Mouse (Mus musculus) forelimb bud, embryonic 11.5 days (tissue): Measurements from ENCODE around the gene Cldn7.

Experiments used
- DNase-seq: peaks from one replicate; pipeline ENCODE4 v3.0.0-alpha.2; 2012; ENCODE audit warnings: low read depth, low spot score

The Cldn7 gene

GRCm38 (mm10) chr11:69933066-69933465 lies 31.5 kb upstream of the Cldn7 start:
- DNase-seq: no peak

DNA sequence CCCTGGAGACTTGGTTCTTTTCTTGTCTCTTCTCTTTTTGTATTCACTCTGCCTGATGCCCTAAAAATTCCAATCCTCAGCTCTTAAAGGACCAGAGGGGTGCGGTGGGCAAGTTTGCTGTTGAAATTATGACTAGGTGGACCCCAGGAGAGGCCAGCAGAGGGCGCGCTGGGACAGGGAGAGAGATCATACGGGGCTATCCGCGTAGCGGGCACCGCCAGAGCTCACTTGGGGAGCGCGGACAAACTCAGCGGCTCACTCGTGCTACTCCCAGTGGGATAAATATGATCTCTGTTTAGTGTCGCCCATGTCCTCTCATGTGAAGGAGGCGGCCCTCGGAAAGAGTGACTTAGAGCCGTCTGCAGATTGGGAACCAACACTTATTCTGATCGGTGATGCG lies 30.4 kb upstream of the Cldn7 start:
- peak; percentile 92 for DNase-seq

- no peak for DNase-seq
Measured at GRCm38 (mm10) chr11:69934681-69935080, 29.9 kb upstream of the Cldn7 start.

DNA sequence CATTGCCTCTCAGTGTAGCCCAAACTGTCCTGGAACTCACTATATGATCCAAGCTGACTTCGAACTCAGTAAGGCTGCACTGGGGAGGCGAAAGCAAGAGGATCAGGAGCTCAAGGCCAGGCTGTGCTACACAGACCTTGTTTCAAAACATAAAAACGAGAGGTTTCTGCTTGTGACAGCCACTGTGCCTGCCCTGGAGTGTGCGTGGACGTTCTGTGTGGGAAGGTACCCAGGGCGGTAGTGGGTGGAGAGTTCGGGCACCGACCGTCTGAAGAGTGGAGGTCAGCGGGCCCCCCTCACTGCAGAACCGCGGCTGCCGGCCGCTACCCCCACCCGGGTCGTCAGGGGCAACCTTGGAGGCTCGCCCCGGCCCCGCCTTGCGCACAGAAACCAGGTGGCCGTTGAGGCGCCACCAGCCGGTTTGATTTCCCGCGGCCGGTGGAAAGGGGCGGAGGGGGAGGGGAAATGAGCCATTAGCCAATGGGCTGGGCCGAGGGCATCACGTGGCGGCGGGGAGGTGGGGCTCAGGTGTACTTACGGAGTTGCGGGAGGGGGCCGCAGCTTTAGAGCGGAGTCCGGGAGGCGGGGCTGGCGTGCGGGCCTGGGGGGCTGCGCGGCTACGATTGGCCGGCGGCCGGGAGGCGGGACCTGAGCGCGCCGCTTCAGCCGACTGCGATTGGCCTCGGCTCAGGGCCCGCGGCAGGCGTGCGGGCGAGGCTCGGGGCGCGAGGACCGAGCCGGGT lies 29.3 kb upstream of the Cldn7 start, which contains the start of gene Ybx2:
Gene Ybx2, plus strand, starts transcription at position 660 of the 743 bp plus-strand sequence.
- DNase-seq: peak; percentile 92

DNA sequence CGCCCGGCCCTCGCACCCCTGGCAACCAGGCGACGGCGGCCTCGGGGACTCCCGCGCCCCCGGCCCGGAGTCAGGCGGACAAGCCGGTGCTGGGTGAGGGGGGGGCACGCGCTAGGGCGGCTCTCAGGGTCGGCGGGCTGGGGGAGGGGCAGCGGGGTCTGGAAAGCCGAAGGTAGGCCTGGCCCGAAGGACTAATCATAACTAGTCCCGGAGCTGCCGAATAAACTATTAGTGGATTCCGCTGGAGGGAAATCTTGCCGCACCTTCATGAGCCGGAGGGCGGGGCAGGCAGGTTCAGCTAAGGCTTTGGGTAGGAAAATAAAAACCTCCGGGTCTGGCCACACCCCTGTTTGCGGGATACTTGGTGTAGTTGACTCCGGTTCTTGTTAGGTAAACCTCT lies 28.4 kb upstream of the Cldn7 start:
- DNase-seq: no peak

DNA sequence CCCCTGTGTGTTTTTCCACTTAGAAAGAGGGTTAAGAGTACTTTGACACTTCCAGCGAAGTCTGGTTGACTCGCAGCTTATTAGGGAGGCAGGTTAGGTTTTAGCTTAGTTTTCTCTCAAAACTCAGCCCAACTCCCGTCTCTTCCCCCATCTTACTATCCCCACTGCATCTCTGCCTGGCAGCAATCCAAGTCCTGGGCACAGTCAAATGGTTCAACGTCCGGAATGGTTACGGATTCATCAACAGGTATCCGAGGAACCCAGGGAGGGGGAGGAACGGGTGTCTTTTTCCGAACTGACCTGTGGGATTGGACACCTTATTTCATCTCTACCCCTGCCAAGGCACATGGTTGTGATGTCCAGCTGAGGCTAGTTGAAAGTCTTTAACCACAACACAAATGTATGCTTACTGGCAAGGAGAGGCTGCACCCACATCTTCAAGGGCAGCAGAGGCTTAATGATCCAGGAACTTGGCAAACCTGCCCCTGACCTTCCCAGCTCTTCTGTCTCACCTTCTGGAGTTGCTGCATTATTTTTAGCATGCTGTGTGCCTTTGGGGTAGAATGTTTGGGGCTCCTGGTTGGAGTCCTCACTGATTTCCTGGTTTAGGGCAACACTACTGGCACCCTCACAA lies 27.7 kb upstream of the Cldn7 start:
- no peak for DNase-seq

- DNase-seq: no peak
Measured at GRCm38 (mm10) chr11:69937385-69937784, 27.2 kb upstream of the Cldn7 start.

GRCm38 (mm10) chr11:69937834-69938233 lies 26.7 kb upstream of the Cldn7 start:
- no peak for DNase-seq

DNA sequence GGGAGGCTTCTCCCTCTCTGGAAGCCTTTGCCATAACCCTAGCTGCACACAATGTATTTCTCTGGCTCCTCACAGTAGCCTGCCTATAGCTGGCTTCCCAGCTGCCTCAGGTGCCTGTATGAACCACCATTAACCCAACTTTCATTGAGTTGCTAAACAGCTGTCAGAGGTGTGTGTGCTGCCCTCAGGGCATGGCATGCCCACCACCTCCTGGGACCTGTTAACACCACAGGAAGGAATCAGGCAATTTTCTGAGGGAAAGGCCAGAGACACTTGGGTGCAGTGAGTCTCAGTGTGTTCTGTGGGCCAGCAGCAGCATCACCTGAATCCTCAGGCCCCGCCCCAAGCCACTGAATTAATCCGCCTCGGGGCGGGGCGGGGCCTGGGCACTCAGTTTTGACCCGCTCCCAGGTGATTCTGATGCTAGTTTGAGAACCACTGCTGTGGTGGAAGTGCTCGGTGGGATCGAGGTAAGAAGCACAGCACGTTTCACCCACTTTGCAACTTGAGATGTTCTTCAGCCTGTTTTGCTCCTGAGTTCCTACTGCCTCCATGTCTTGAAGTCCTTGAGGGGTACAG lies 26.1 kb upstream of the Cldn7 start:
- no peak for DNase-seq

DNA sequence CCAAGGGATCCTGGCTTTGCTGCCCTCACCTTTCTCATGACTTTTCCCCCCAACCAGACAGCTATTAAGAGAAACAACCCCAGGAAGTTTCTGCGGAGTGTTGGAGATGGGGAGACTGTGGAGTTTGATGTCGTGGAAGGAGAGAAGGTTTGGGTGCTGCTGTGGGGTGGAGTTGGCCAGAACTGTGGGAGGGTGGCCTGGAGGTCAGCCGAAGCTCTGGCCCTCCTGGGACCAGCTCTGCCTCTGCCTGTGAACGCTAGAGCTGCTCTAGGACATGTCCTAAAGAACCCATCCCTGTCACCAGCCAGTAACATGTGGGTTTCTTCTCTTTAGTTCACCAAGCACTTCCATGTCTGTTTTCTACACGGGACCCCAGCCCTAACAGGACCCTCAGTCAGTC lies 25.4 kb upstream of the Cldn7 start:
- no peak for DNase-seq

DNA sequence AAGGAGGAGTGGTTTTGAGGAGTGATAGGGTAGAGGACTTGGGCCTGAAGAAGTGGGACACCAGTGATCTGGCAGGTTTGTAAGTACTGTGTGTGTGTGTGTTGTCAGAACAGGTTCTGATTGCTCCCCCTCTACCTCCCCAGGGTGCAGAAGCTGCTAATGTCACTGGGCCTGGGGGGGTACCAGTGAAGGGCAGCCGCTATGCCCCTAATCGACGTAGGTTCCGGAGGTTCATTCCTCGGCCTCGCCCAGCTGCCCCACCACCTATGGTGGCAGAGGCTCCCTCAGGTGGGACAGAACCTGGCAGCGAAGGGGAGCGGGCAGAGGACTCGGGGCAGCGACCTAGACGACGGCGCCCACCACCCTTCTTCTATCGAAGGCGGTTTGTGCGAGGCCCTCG lies 24.8 kb upstream of the Cldn7 start:
- no peak for DNase-seq

DNA sequence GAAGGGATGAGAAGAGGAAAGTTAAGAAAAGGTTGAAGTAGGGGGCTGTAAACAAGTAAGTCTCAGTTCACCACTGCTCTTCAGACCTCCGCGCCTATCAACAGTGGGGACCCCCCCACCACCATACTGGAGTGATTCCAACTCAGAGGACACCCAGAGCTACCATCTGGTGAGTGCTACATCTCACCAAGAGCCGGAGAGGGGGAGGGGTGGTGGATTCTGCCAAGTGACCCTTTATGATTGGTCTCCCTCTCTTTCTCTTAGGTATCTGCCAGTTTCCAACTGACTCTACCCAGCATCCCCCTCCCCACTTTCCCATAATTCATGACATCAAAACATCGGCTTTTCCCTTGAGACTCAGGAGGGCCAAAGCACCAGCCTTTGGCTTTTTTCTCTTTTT lies 23.6 kb upstream of the Cldn7 start:
- DNase-seq: no peak

DNA sequence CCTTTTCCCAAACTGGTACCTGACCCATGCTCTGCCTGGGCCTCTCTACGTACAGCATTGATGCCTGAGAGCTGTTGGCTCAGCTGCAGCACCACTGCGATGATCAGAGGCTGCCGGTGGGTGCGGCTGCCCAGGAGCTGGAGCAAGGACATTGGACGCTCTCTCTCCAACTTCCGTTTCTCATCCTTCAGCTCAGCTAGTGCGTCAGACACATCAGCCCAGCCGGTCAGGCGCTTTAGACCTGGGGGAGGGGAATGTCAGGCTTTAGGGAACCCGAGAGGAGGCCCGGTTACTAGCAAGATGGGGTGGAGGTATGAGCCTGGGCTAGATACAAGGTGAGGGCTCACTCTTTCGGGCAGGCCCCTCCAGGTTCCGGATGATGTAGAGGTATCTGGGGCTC lies 19.4 kb upstream of the Cldn7 start:
- no peak for DNase-seq

DNA sequence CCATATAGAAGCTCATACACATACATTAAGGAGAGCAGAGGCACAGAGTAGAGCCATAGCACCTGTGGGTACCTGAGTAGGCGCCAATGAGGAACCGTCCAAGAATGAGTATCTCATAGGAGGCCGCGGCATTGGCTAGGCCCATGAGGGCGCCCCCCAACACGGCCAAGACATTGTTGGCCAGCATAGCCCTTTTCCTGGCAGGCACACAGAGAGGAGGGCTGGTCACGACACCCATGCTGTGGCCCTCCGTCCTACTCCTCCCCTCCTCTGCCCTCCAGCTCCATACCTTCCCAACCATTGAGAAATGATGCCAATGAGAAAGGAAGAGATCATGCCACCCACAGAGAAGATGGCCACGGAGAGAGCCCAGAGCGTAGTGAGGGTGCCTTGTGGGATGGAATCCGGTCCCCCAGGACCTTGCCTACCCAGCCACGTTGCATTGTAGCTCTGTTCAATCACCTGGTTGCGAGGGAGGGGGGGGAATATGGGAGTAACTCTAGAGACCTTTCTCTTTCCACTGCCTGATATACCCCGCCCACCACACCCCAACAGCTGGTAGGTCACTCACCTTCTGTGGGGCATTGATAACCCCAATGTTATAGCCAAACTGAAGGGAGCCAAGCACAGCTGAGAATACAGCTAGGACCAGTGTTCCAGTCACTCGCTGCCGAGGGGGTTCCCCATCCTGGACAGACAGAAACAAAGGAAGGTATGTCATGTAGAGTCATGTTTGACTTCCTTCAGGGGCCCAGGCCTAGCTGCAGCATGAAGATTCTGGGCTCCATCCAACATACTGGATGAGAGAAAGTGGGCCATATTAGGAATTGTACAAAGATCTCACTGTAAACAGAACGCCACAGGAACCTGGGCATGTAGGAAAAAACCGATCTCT lies 18.3 kb upstream of the Cldn7 start:
- no peak for DNase-seq

DNA sequence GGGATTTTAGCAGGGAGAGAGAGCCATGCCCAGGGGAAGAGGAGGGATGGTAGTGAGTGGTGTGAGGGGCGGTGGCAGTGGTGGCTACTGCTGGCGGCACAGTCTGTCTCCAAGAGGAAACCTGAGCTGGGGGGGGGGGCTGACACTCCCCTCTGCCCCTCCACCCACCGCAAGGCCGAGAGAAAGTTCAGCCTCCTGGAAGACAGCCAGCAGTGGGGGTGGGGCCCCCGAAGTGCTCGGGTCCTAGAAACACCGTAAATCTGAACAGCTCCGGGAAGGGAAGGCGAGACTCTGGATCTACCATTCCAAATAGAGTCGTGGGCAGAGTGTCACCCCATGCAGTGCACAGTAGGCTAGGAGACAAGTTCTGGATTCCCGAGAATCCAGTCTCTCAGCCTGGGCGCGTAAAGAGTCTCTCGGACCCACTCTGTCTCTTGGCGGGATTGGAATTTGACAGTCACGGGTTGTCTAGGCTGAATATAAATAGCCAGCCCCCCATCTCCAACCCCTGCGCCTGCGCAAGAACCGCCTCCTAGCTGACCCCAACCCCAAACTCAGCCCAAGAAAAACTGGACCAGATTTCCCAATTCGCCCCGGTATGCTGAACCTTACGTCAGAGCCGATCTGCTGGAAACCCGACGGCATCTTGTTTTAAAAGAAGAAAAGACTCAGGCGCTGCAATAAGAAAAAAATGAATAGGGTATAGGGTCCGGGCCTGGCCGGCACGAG lies 17.1 kb upstream of the Cldn7 start:
- DNase-seq: peak; percentile 65

- peak; percentile 96 for DNase-seq
Measured at GRCm38 (mm10) chr11:69948066-69948762, 16.4 kb upstream of the Cldn7 start, which contains the start of gene Slc2a4. Gene Slc2a4 (minus strand): TSS chr11:69948188.

GRCm38 (mm10) chr11:69948763-69949150 lies 15.8 kb upstream of the Cldn7 start:
- DNase-seq: peak; percentile 94

DNA sequence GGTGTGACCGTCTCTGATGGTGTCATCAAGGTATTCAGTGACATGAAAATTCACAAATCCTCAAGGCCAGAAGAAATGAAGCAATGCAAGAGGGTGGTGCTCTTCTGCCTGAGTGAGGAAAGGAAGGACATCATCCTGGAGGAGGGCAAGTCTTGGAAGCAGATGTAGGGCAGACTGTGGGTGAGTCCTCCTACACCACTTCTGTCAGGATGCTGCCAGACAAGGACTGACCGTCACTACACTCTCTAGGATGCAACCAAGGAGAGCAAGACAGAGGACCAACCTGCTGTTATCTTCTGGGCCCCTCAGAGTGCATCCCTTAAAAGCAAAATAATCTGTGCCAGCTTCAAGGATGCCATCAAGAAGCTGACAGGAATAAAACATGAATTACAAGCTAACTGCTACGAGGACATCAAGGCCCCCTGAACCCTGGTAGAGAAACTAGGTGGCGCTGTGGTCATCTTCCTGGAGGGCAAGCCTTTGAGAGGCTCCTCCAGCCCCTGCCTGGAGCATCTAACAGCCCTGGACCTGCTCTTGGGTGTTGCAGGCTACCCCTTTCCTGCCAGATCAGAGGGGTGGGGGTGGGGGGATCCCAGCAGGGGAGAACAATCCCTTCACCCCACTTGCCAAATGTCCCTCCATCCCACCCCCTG lies 13.6 kb upstream of the Cldn7 start:
- DNase-seq: no peak

- DNase-seq: no peak
Measured at GRCm38 (mm10) chr11:69952274-69952673, 12.3 kb upstream of the Cldn7 start.

DNA sequence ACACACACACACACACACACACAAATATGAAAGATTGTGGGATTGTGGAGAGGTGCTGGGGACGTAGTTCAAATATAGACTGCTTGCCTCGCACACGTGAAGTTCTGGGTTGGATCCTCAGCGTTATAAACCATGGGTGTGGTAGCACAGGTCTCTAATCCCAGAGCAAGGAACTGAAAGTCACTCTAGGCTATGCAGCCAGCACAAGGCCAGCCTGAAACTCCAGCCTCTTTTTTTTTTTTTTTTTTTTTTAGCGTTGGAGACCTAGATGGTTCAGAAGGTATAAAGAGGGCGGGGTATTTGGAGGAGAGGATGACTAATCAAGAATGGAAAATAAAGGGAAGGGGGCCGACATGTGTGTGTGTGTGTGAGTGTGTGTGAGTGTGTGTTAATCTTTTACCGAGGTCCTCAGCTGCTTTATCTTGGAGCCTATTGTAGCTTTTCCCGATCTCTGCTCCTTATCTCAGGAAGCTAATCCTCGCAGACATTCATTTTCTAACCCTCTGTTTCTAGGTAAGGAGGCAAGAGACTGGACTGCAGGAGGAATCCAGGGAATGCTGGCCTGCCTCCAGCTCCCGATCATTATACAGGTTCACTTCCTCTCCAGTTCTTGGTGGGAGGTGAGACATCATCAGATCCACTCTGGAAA lies 11.2 kb upstream of the Cldn7 start:
- no peak for DNase-seq
